Comparison of ENCODE assay signal across 8 mouse cellular contexts in the genomic region with DNA sequence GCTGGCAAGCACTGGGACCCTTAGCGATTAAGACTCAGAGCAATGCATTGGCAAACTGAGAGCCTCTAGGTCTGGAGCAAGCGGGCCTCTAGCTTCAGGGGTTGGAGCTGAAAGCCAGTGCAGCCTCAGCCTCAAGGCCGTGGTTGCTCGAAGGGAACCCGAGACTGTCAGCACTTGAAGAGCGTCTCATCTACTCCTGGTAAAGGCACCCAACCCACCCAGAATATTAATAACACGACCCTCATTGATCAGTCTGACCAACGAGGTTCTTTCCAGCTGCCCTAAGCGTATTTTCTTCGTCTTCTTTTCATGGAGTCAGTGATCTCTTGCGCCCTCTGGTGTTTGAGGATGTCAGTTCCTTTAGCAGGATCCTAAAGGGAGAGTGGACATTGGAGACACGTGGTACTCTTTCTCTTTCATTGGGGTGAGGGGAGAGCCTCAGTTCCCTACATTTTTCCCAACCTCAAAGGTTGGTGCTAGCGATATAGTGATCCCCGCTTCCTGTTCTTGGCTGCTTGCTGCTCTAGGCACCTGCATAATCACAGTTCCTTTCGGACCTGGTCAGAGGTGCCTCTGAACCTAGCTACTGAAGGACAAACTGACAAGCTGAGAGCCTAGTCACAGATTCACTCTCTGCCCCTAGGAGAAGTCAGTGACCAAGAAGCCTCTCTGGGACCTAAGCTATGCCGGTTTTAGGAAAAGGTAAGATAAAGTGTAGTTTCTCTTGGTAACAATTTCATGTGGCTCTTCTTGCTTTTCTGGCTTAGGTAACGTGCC.
DNase-seq lines count a peak whose midpoint lies in the region; ATAC-seq and TF ChIP-seq lines count a peak whose summit lies in the region.

No protein-coding gene starts in this region.

- no peaks in the 10 kb centered on the region; a peak in 1 of 4 replicates for H3K4me1 ChIP-seq in ES-E14 (ENCODE audit: control insufficient read depth in 2 of 2, insufficient read depth in 2 of 2, low read length in 2 of 2, poor library complexity in 1 of 2)
- H3K4me1 ChIP-seq in forebrain, embryonic 12.5 days: peaks cover 2% of the 10 kb centered on the region; the same call in 1 of the 2 replicates
- peaks cover 3% of the 10 kb centered on the region; the same call in 1 of the 2 replicates for H3K4me1 ChIP-seq in liver, postnatal 0 days (ENCODE audit: insufficient read depth)
- no peaks in the 10 kb centered on the region for H3K4me1 ChIP-seq in neural tube, embryonic 14.5 days (ENCODE audit: control insufficient read depth, insufficient read depth, low read length)
- H3K4me1 ChIP-seq in thymus, adult 2 months (replicated peaks; ENCODE audit: control insufficient read depth, insufficient read depth, low read length): peaks cover 7% of the 10 kb centered on the region; the same call in 1 of the 2 replicates

- H3K4me2 ChIP-seq in forebrain, embryonic 12.5 days: peak overlapping the region; percentile 32; the same call in 1 of the 2 replicates
- H3K4me2 ChIP-seq in liver, postnatal 0 days (ENCODE audit: low read depth, low read length): 0 out of 2 replicates have a peak overlapping the region, but pooled peaks have one; percentile 45
- peak overlapping the region; percentile 32; the same call in 1 of the 2 replicates for H3K4me2 ChIP-seq in neural tube, embryonic 14.5 days (ENCODE audit: low read depth, low read length)

- no peaks in the 10 kb centered on the region for H3K27me3 ChIP-seq in forebrain, embryonic 12.5 days
- H3K27me3 ChIP-seq in liver, postnatal 0 days (ENCODE audit: insufficient read depth, low read length): no peaks in the 10 kb centered on the region
- H3K27me3 ChIP-seq in neural tube, embryonic 14.5 days (ENCODE audit: control insufficient read depth, insufficient read depth, low read length): no peaks in the 10 kb centered on the region
- no peaks in the 10 kb centered on the region for H3K27me3 ChIP-seq in thymus, adult 2 months (ENCODE audit: control insufficient read depth, insufficient read depth, low read length)

- ATAC-seq in forebrain, embryonic 12.5 days (ENCODE audit: low FRiP score): peak; percentile 87
- ATAC-seq in hematopoietic stem cell, adult 5-6 weeks (replicated peaks in 1 of 2; ENCODE audit: insufficient read depth in 1 of 2, low FRiP score in 2 of 2, low TSS enrichment in 1 of 2, low read depth in 1 of 2, poor library complexity in 2 of 2, severe bottlenecking in 2 of 2): peak; percentile 85 to 88
- peak; percentile 54 for ATAC-seq in liver, postnatal 0 days
- ATAC-seq in neural tube, embryonic 14.5 days (ENCODE audit: low read depth): peak; percentile 89

- TF ChIP-seq POLR2A in thymus, adult 2 months (IDR thresholded peaks at IDR 0.05; ENCODE audit: control insufficient read depth, extremely low read depth, insufficient read depth, low read length, poor library complexity): no peak

- no peak for TF ChIP-seq EP300 in liver, postnatal 0 days (IDR thresholded peaks at IDR 0.05; ENCODE audit: low read depth)

- no peaks in the 10 kb centered on the region for H3K9me3 ChIP-seq in ES-E14 (ENCODE audit: control insufficient read depth, insufficient read depth, low read depth, low read length)
- no peaks in the 10 kb centered on the region for H3K9me3 ChIP-seq in forebrain, embryonic 12.5 days
- no peaks in the 10 kb centered on the region for H3K9me3 ChIP-seq in liver, postnatal 0 days (ENCODE audit: low read length)
- H3K9me3 ChIP-seq in neural tube, embryonic 14.5 days (ENCODE audit: control insufficient read depth, low read length): no peaks in the 10 kb centered on the region

- peak; percentile 89 for TF ChIP-seq CTCF in liver, postnatal 0 days (IDR thresholded peaks at IDR 0.05; ENCODE audit: low read depth)
- TF ChIP-seq CTCF in thymus, adult 2 months (IDR thresholded peaks at IDR 0.05; ENCODE audit: borderline replicate concordance, control insufficient read depth, extremely low read depth, insufficient read depth, low read length, poor library complexity): 0 out of 2 replicates have a peak, but pooled peaks have one; percentile 33

- H3K36me3 ChIP-seq in ES-E14 (ENCODE audit: control insufficient read depth, insufficient read depth, low read length, poor library complexity, severe bottlenecking): no peaks in the 10 kb centered on the region
- no peaks in the 10 kb centered on the region for H3K36me3 ChIP-seq in forebrain, embryonic 12.5 days (replicated peaks)
- H3K36me3 ChIP-seq in liver, postnatal 0 days (replicated peaks; ENCODE audit: insufficient read depth, low read length): no peaks in the 10 kb centered on the region
- H3K36me3 ChIP-seq in neural tube, embryonic 14.5 days (ENCODE audit: control insufficient read depth, insufficient read depth, low read length): no peaks in the 10 kb centered on the region
- no peaks in the 10 kb centered on the region for H3K36me3 ChIP-seq in thymus, adult 2 months (ENCODE audit: control insufficient read depth, insufficient read depth, low read length)

- in situ Hi-C loops in ES-E14 (cut with MboI; ENCODE audit: low sequenced_read_pairs in 2 of 2, unreplicated experiment in 2 of 2): loop anchor here in 1 of 2 experiments (5.0 kb wide), 1 partner anchor 82 kb away; the partner anchor contains the start of gene Emb

- no peak overlapping the region for H3K9ac ChIP-seq in ES-E14 (ENCODE audit: insufficient read depth, low read depth, low read length, poor library complexity, severe bottlenecking)
- no peak overlapping the region for H3K9ac ChIP-seq in forebrain, embryonic 12.5 days
- no peak overlapping the region for H3K9ac ChIP-seq in liver, postnatal 0 days (replicated peaks)
- no peak overlapping the region for H3K9ac ChIP-seq in neural tube, embryonic 14.5 days (replicated peaks; ENCODE audit: low read depth, low read length)

- no peak overlapping the region for H3K4me3 ChIP-seq in ES-E14 (ENCODE audit: insufficient read depth in 1 of 2, low read depth in 1 of 2, low read length in 2 of 2, poor library complexity in 1 of 2, severe bottlenecking in 1 of 2)
- H3K4me3 ChIP-seq in forebrain, embryonic 12.5 days (replicated peaks): no peak overlapping the region
- H3K4me3 ChIP-seq in liver, postnatal 0 days (ENCODE audit: low read depth, low read length): no peak overlapping the region
- no peak overlapping the region for H3K4me3 ChIP-seq in neural tube, embryonic 14.5 days (ENCODE audit: low read depth, low read length)
- no peak overlapping the region for H3K4me3 ChIP-seq in thymus, adult 2 months (ENCODE audit: control insufficient read depth, insufficient read depth, low read length)

- H3K27ac ChIP-seq in ES-E14 (ENCODE audit: insufficient read depth, low read depth, low read length, poor library complexity, severe bottlenecking): no peak overlapping the region
- H3K27ac ChIP-seq in forebrain, embryonic 12.5 days: no peak overlapping the region
- H3K27ac ChIP-seq in liver, postnatal 0 days (ENCODE audit: low read depth): no peak overlapping the region
- H3K27ac ChIP-seq in neural tube, embryonic 14.5 days (ENCODE audit: low read depth, low read length): no peak overlapping the region
- H3K27ac ChIP-seq in thymus, adult 2 months (ENCODE audit: control insufficient read depth, insufficient read depth, low read length): no peak overlapping the region

- DNase-seq in ES-E14 (ENCODE audit: low read depth, low spot score): peak; percentile 74
- peak; percentile 67 for DNase-seq in c-Kit-positive CD71-negative TER-119-negative erythroid progenitor cells, embryonic 14.5 days (ENCODE audit: low read depth)
- peak; percentile 36 to 80 for DNase-seq in layer of hippocampus, adult 18-20 months (ENCODE audit: low spot score in 2 of 2)
- DNase-seq in liver, postnatal 0 days: peak; percentile 72
- DNase-seq in thymus, adult 2 months: peak; percentile 71

- WGBS in forebrain, embryonic 12.5 days: 35% methylated on average over 17 of the region's 17 CpGs
- 28% methylated on average over 17 of the region's 17 CpGs for WGBS in liver, postnatal 0 days (ENCODE audit: insufficient replicate concordance)
- WGBS in neural tube, embryonic 14.5 days: 32% methylated on average over 17 of the region's 17 CpGs
- 37% methylated on average over 17 of the region's 17 CpGs for WGBS in thymus, adult 2 months

TF ChIP-seq in ES-E14, 5 proteins besides CTCF, POLR2A, EP300 and RAD21:
- TF ChIP-seq ZC3H11A (IDR thresholded peaks at IDR 0.05; ENCODE audit: borderline replicate concordance, low read depth, low read length) (no peak), ZNF384 (IDR thresholded peaks at IDR 0.05; ENCODE audit: low read depth, low read length) (no peak), HCFC1 (IDR thresholded peaks at IDR 0.05; ENCODE audit: borderline replicate concordance, insufficient read depth, low read length) (no peak), MAFK (IDR thresholded peaks at IDR 0.05; ENCODE audit: insufficient read depth, low read depth, low read length) (no peak), CHD2 (IDR thresholded peaks at IDR 0.05; ENCODE audit: low read depth, low read length) (no peak)
TF ChIP-seq in ES-E14: peak in this region for 0.
